Mouse (Mus musculus) sigmoid colon, adult 10 weeks (tissue): ENCODE results near the gene Polr2b. TPM values are rescaled to one million over a fixed set of nuclear protein-coding genes. Genes with fewer than 3 reads are reported as not detected.

Experiments
- polyA plus RNA-seq: library from polyadenylated mRNA; stranded (reverse); fragments of 350-450 nt; fragmentation: Illumina TruSeq; extraction: RNeasy Lipid Tissue Mini Kit (QIAGEN cat#74804); gene quantifications from one replicate; pipeline ENCODE4 v1.2.3, GENCODE M21; 2014; ENCODE audit warnings: low read depth, low replicate concordance

The Polr2b gene
- polyA plus RNA-seq: 53.0 TPM

DNA sequence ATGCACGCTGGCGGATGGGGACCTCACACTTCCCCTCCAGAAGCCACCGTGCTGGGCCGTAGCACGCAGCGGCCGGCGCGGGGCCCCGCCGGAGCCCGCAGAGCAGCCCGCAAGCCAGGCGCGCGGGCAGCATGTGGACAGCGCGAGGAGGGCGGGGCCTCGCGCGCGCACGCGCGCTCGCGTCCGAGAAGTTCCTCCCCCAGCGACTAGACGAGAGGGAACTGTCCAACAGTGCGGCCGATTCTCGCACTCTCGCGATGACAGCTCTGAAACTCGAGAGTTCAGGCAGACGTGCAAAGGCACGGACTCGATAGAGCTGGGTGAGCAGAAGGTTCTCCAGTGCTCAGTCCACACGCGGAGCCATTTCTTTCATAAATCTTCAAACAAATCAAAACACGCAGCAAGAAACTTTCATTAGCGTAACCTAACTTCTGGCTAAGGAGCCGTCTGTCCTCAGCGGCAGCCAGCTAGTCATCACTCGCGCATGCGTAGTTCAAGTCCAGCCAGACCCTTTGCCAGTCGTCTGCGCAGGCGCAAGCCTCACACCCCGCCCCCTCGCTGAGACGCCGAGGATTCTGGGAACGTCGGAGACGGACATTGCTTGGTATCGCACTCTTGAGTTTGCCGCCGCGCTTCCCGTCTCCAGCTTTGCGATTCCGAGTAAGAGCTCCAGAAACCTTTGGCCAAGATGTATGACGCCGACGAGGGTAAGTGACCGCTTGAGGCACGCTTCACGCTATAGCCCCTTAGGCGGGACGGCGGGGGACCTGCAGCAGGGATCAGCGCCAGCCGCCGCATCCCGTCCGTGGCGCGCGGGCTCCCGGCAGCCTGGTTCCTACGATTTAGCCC lies at the start of gene Polr2b, which contains the start of gene Noa1:
Gene Polr2b (plus strand): TSS at position 224 of the 849 bp plus-strand sequence.
Gene Noa1 (minus strand): TSS at position 161 of the 849 bp plus-strand sequence.

DNA sequence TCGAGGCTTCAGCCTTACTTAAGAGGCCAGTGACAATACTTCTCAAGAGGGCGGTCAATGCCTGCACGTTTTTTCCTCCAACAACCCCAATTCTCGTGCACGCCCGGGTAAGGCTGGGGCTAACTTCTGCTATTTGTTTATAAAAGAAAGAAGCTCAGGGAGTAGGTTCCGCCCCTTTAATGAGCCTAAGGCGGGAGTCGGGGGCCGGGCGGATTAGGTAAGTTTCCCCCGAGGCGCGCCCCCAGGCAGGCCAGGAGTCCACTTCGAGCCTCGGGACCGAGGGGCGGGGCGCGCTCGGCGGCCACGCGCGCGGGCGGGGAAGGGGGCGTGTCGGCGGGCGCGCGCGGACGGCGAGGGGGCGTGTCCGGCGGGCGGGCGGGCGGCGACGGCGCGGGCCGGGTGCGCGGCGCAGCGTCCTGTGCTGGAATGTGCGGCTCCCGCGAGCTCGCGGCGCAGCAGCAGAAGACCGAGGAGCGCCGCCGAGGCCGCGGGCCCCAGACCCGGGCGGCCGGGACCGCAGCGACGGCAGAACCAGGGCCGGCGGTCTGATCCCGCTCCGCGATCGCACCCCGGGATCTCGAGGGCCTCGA lies 44.8 kb upstream of the Polr2b start, which contains the start of gene Rest:
Gene Rest (plus strand): TSS at position 411 of the 590 bp plus-strand sequence.

Other genes with a start within 250 kb of the Polr2b start
- 25.3 TPM for gene Hopx, start 195.0 kb upstream of the Polr2b start, polyA plus RNA-seq
- not detected for gene Spink2, start 98.7 kb upstream of the Polr2b start, polyA plus RNA-seq
- gene Rest, start 44.7 kb upstream of the Polr2b start, polyA plus RNA-seq: 21.9 TPM
- 11.9 TPM for gene Noa1, start 63 bp upstream of the Polr2b start, polyA plus RNA-seq
- 179 TPM for gene Igfbp7, start 97.9 kb downstream of the Polr2b start, polyA plus RNA-seq